Mouse (Mus musculus) brain, embryonic 14.5 days (tissue): ENCODE data around the gene Thap2. TPM values are rescaled to one million over a fixed set of nuclear protein-coding genes. Genes with fewer than 3 reads are reported as not detected.

Experiments
- DNase-seq: peaks from one replicate; pipeline ENCODE4 v3.0.0-alpha.2; 2011; ENCODE audit warnings: low read depth
- CTCF ChIP-seq: fragments of 200-500 bp; IDR thresholded peaks from 2 replicates; pipeline ENCODE4 v1.5.1; 2012; ENCODE audit warnings: inconsistent platforms, mild to moderate bottlenecking, moderate library complexity, borderline replicate concordance; ENCODE audit not compliant: insufficient read depth, insufficient read length; ENCODE audit errors: extremely low read depth
- POLR2A ChIP-seq: fragments of 200-500 bp; IDR thresholded peaks from 2 replicates; pipeline ENCODE4 v1.6.1; 2012; ENCODE audit warnings: mild to moderate bottlenecking, inconsistent platforms, borderline replicate concordance; ENCODE audit not compliant: poor library complexity, insufficient read depth, insufficient read length, severe bottlenecking; ENCODE audit errors: extremely low read depth
- polyA plus RNA-seq: library from polyadenylated mRNA; depleted of rRNA; stranded (reverse); fragments of >200 nt; gene quantifications from 2 replicates; pipeline ENCODE4 v1.2.3, GENCODE M21; 2012; rRNA removed

Thap2 gene
- polyA plus RNA-seq, 1 experiment, result 17.7 TPM

GRCm38 (mm10) chr10:115321317-115322035, 62.8 kb downstream of the Thap2 start:
- TF ChIP-seq CTCF, result no peak
- no peak for TF ChIP-seq POLR2A
- DNase-seq, result no peak

Other genes starting within 250 kb of the Thap2 start
- 1.6 and 3.2 TPM in 2 replicates for gene Tph2, start 199.4 kb downstream of the Thap2 start, polyA plus RNA-seq
- gene Tbc1d15, start 133.0 kb downstream of the Thap2 start, polyA plus RNA-seq, result 18.1 and 20.8 TPM in 2 replicates
- 29.9 and 35.1 TPM in 2 replicates for gene Rab21, start 68.8 kb downstream of the Thap2 start, polyA plus RNA-seq
- gene Tmem19, start 21.9 kb downstream of the Thap2 start, polyA plus RNA-seq, result 30.4 and 32.6 TPM in 2 replicates
- 105 and 155 TPM in 2 replicates for gene Zfc3h1, start 516 bp upstream of the Thap2 start, polyA plus RNA-seq
- 0.14 and 0.36 TPM in 2 replicates for gene A930009A15Rik, start 185.5 kb upstream of the Thap2 start, polyA plus RNA-seq
- gene Lgr5, start 203.3 kb upstream of the Thap2 start, polyA plus RNA-seq, result 1.4 and 2.3 TPM in 2 replicates